Mouse (Mus musculus): Measurements from ENCODE around the gene Idh2. TPM values are rescaled to one million over a fixed set of nuclear protein-coding genes. Genes with fewer than 3 reads are reported as not detected.

Idh2 gene
- polyA plus RNA-seq, 1 experiment from 2014 or later: 351 TPM

GRCm38 (mm10) chr7:80119198-80119597 is 4.0 kb upstream of the Idh2 start:
- no peak for ATAC-seq
- H3K4me3 ChIP-seq: no peak overlapping the region
- H3K4me2 ChIP-seq: no peak overlapping the region
- 80% methylated on average over 4 of the region's 4 CpGs for WGBS
- H3K36me3 ChIP-seq (ENCODE audit: poor library complexity, severe bottlenecking): no peaks in the 10 kb centered on the region
- no peak overlapping the region for H3K27ac ChIP-seq
- peaks cover 10% of the 10 kb centered on the region for H3K4me1 ChIP-seq
- H3K9me3 ChIP-seq (replicated peaks): no peaks in the 10 kb centered on the region
- no peak overlapping the region for H3K9ac ChIP-seq
- H3K27me3 ChIP-seq: no peaks in the 10 kb centered on the region

GRCm38 (mm10) chr7:80116158-80116557 is 966 bp upstream of the Idh2 start:
- H3K27me3 ChIP-seq: no peaks in the 10 kb centered on the region
- H3K27ac ChIP-seq: no peak overlapping the region
- H3K4me3 ChIP-seq: peak overlapping the region; percentile 89; the same call in 1 of the 2 replicates
- no peaks in the 10 kb centered on the region for H3K36me3 ChIP-seq (ENCODE audit: poor library complexity, severe bottlenecking)
- H3K9me3 ChIP-seq (replicated peaks): no peaks in the 10 kb centered on the region
- H3K9ac ChIP-seq: peak overlapping the region; percentile 97; the same call in 1 of the 2 replicates
- WGBS: 70% methylated on average over 2 of the region's 2 CpGs
- ATAC-seq: no peak
- peaks cover 41% of the 10 kb centered on the region for H3K4me1 ChIP-seq
- H3K4me2 ChIP-seq: peak overlapping the region; percentile 86

- Histone ChIP-seq H3K27ac (peak overlapping the region; percentile 96), H3K4me1 (peaks cover 45% of the 10 kb centered on the region), H3K9me3 (replicated peaks) (no peaks in the 10 kb centered on the region), H3K4me3 (peak overlapping the region; percentile 89), H3K4me2 (peak overlapping the region; percentile 86), H3K27me3 (no peaks in the 10 kb centered on the region), H3K9ac (peak overlapping the region; percentile 97), H3K36me3 (ENCODE audit: poor library complexity, severe bottlenecking) (peaks cover 14% of the 10 kb centered on the region; the same call in 1 of the 2 replicates)
- ATAC-seq: peak; percentile 76
- WGBS: under 1% methylated on average over 48 of the region's 52 CpGs
Measured at GRCm38 (mm10) chr7:80114451-80115223, 555 bp downstream of the Idh2 start.

GRCm38 (mm10) chr7:80113989-80114388 is 1.2 kb downstream of the Idh2 start:
- H3K36me3 ChIP-seq (ENCODE audit: poor library complexity, severe bottlenecking): peaks cover 18% of the 10 kb centered on the region; the same call in 1 of the 2 replicates
- H3K4me3 ChIP-seq: peak overlapping the region; percentile 89
- no peaks in the 10 kb centered on the region for H3K27me3 ChIP-seq
- H3K9ac ChIP-seq: peak overlapping the region; percentile 97
- peaks cover 45% of the 10 kb centered on the region for H3K4me1 ChIP-seq
- 0 out of 2 replicates have a peak, but pooled peaks have one; percentile 1 for ATAC-seq
- H3K9me3 ChIP-seq (replicated peaks): no peaks in the 10 kb centered on the region
- peak overlapping the region; percentile 96 for H3K27ac ChIP-seq
- H3K4me2 ChIP-seq: peak overlapping the region; percentile 86
- 5% methylated on average over 10 of the region's 10 CpGs for WGBS

- WGBS: 62% methylated on average over 9 of the region's 9 CpGs
- Histone ChIP-seq H3K9ac (no peak overlapping the region), H3K27ac (peak overlapping the region; percentile 27; the same call in 1 of the 2 replicates)
Measured at GRCm38 (mm10) chr7:80111066-80112045, 3.8 kb downstream of the Idh2 start.

GRCm38 (mm10) chr7:80106441-80106840 is 8.8 kb downstream of the Idh2 start:
- Histone ChIP-seq H3K36me3 (ENCODE audit: poor library complexity, severe bottlenecking) (peaks cover 49% of the 10 kb centered on the region), H3K4me2 (no peak overlapping the region), H3K9ac (no peak overlapping the region), H3K27me3 (no peaks in the 10 kb centered on the region), H3K4me3 (no peak overlapping the region), H3K4me1 (peaks cover 17% of the 10 kb centered on the region), H3K27ac (no peak overlapping the region), H3K9me3 (replicated peaks) (0 out of 2 replicates have a peak, but pooled peaks cover 3% of the 10 kb centered on the region)
- 100% methylated on average over 1 of the region's 1 CpGs for WGBS
- ATAC-seq: no peak

More at GRCm38 (mm10) chr7:80111066-80112045, 3.8 kb downstream of the Idh2 start:
- Histone ChIP-seq H3K36me3 (ENCODE audit: poor library complexity, severe bottlenecking) (peaks cover 29% of the 10 kb centered on the region), H3K27me3 (no peaks in the 10 kb centered on the region), H3K4me3 (no peak overlapping the region), H3K9me3 (replicated peaks) (0 out of 2 replicates have a peak, but pooled peaks cover 3% of the 10 kb centered on the region), H3K4me2 (peak overlapping the region; percentile 14), H3K4me1 (peaks cover 45% of the 10 kb centered on the region)
- ATAC-seq: no peak

- H3K9ac ChIP-seq: no peak overlapping the region
- no peak for ATAC-seq
- 96% methylated on average over 4 of the region's 4 CpGs for WGBS
Measured at GRCm38 (mm10) chr7:80105637-80106390, 9.4 kb downstream of the Idh2 start.

GRCm38 (mm10) chr7:80103335-80103734 is 11.9 kb downstream of the Idh2 start:
- peaks cover 62% of the 10 kb centered on the region for H3K36me3 ChIP-seq (ENCODE audit: poor library complexity, severe bottlenecking)
- peaks cover 9% of the 10 kb centered on the region; the same call in 1 of the 2 replicates for H3K4me1 ChIP-seq
- ATAC-seq: peak; percentile 57; the same call in 1 of the 2 replicates
- H3K4me3 ChIP-seq: no peak overlapping the region
- WGBS: 78% methylated on average over 3 of the region's 3 CpGs
- H3K9me3 ChIP-seq (replicated peaks): 0 out of 2 replicates have a peak, but pooled peaks cover 3% of the 10 kb centered on the region
- no peak overlapping the region; the same call in 1 of the 2 replicates for H3K27ac ChIP-seq
- no peaks in the 10 kb centered on the region for H3K27me3 ChIP-seq
- no peak overlapping the region for H3K9ac ChIP-seq
- H3K4me2 ChIP-seq: no peak overlapping the region

More at GRCm38 (mm10) chr7:80105637-80106390, 9.4 kb downstream of the Idh2 start:
- Histone ChIP-seq H3K4me2 (no peak overlapping the region), H3K36me3 (ENCODE audit: poor library complexity, severe bottlenecking) (peaks cover 52% of the 10 kb centered on the region), H3K9me3 (replicated peaks) (0 out of 2 replicates have a peak, but pooled peaks cover 3% of the 10 kb centered on the region), H3K4me3 (no peak overlapping the region), H3K27ac (no peak overlapping the region), H3K4me1 (peaks cover 10% of the 10 kb centered on the region), H3K27me3 (no peaks in the 10 kb centered on the region)

GRCm38 (mm10) chr7:80098389-80098976 is 16.7 kb downstream of the Idh2 start:
- ATAC-seq: no peak
- Histone ChIP-seq H3K4me1 (peaks cover 7% of the 10 kb centered on the region; the same call in 1 of the 2 replicates), H3K27ac (no peak overlapping the region), H3K4me2 (no peak overlapping the region), H3K4me3 (no peak overlapping the region), H3K36me3 (ENCODE audit: poor library complexity, severe bottlenecking) (peaks cover 99% of the 10 kb centered on the region), H3K27me3 (no peaks in the 10 kb centered on the region), H3K9ac (no peak overlapping the region), H3K9me3 (replicated peaks) (no peaks in the 10 kb centered on the region)
- WGBS: 98% methylated on average over 13 of the region's 13 CpGs

GRCm38 (mm10) chr7:80095598-80096309 is 19.4 kb downstream of the Idh2 start:
- Histone ChIP-seq H3K9me3 (replicated peaks) (no peaks in the 10 kb centered on the region), H3K4me1 (peaks cover 15% of the 10 kb centered on the region), H3K4me2 (no peak overlapping the region), H3K9ac (no peak overlapping the region), H3K4me3 (no peak overlapping the region), H3K36me3 (ENCODE audit: poor library complexity, severe bottlenecking) (peaks cover 100% of the 10 kb centered on the region), H3K27ac (no peak overlapping the region), H3K27me3 (no peaks in the 10 kb centered on the region)
- WGBS: 96% methylated on average over 20 of the region's 20 CpGs
- ATAC-seq: no peak

Data from forebrain, embryonic 13.5 days (tissue).